Mouse (Mus musculus) activated CD4-positive, CD25-positive, alpha-beta regulatory T cell, adult 4 months (primary cell): ENCODE data around the gene Rasef. TPM values are rescaled to one million over a fixed set of nuclear protein-coding genes. Genes with fewer than 3 reads are reported as not detected.

ENCODE experiments used
- polyA plus RNA-seq, 2 experiments: library from polyadenylated mRNA; unstranded; fragments of 100-300 nt; shearing (Covaris generic); gene quantifications; one replicate each; pipeline ENCODE4 v1.2.1; 2017

The Rasef gene
- polyA plus RNA-seq, 2 experiments from 2014 or later: not detected

Other genes starting within 250 kb of the Rasef start
- gene Gm11238, start 183.1 kb downstream of the Rasef start, polyA plus RNA-seq: not detected
- gene Gm11237, start 168.0 kb downstream of the Rasef start, polyA plus RNA-seq: not detected
- not detected for gene Gm11236, start 152.9 kb downstream of the Rasef start, polyA plus RNA-seq
- gene Gm11239, start 122.6 kb downstream of the Rasef start, polyA plus RNA-seq: not detected
- not detected for gene Gm428, start 107.5 kb downstream of the Rasef start, polyA plus RNA-seq
- not detected for gene Gm11758, start 85.3 kb upstream of the Rasef start, polyA plus RNA-seq
- not detected for gene Gm11757, start 100.1 kb upstream of the Rasef start, polyA plus RNA-seq
- gene Gm13871, start 115.0 kb upstream of the Rasef start, polyA plus RNA-seq: not detected
- not detected for gene Gm11756, start 129.8 kb upstream of the Rasef start, polyA plus RNA-seq
- gene 2310002L09Rik, start 159.9 kb upstream of the Rasef start, polyA plus RNA-seq: not detected
- gene Frmd3, start 222.4 kb upstream of the Rasef start, polyA plus RNA-seq: under 1 TPM in 1 of 2 experiments, not detected in 1; 0.30 TPM